Mouse (Mus musculus): ENCODE results near the gene Pcdh7. TPM values are rescaled to one million over a fixed set of nuclear protein-coding genes. Genes with fewer than 3 reads are reported as not detected.
"Not testable (repeated sequence)": the region's sequence is repeated elsewhere in the genome, so short reads cannot be mapped to it uniquely, and the experiment has no call there.

Pcdh7 gene
- polyA plus RNA-seq (2015; fragmentation: Nextera tagmentation; extraction: Ambion mirVana) = 25.4 and 28.1 TPM in 2 replicates

- Histone ChIP-seq H3K27me3 (replicated peaks) (no peaks in the 10 kb centered on the region), H3K4me1 (peaks cover 15% of the 10 kb centered on the region; the same call in 1 of the 2 replicates), H3K4me3 (peak within 1 kb of the TSS; percentile 71), H3K4me2 (peak within 1 kb of the TSS; percentile 97), H3K9me3 (no peaks in the 10 kb centered on the region), H3K27ac (peak within 1 kb of the TSS; percentile 93), H3K9ac (peak within 1 kb of the TSS; percentile 80), H3K36me3 (replicated peaks) (no peaks in the 10 kb centered on the region)
- peak; percentile 41 for ATAC-seq (replicated peaks)
- WGBS = under 1% methylated on average over 70 of the region's 70 CpGs
These were observed at the start of gene Pcdh7 for GRCm38 (mm10) chr5:57717906-57718875. Gene Pcdh7 (plus strand): TSS chr5:57717967.

GRCm38 (mm10) chr5:57676970-57677369, 40.8 kb upstream of the Pcdh7 start:
- WGBS = 83% methylated on average over 2 of the region's 2 CpGs
- H3K27me3 ChIP-seq (replicated peaks); ATAC-seq (replicated peaks); H3K36me3 ChIP-seq (replicated peaks); H3K4me2 ChIP-seq; H3K4me1 ChIP-seq; H3K9me3 ChIP-seq; H3K9ac ChIP-seq; H3K27ac ChIP-seq; H3K4me3 ChIP-seq: not testable (repeated sequence)

- no peak for ATAC-seq (replicated peaks)
- Histone ChIP-seq H3K4me3 (no peak overlapping the region), H3K27ac (no peak overlapping the region), H3K4me2 (no peak overlapping the region), H3K9ac (no peak overlapping the region), H3K27me3 (replicated peaks) (no peaks in the 10 kb centered on the region), H3K9me3 (no peaks in the 10 kb centered on the region), H3K4me1 (no peaks in the 10 kb centered on the region), H3K36me3 (replicated peaks) (no peaks in the 10 kb centered on the region)
- 88% methylated on average over 2 of the region's 2 CpGs for WGBS
These were observed 9.4 kb upstream of the Pcdh7 start for GRCm38 (mm10) chr5:57708396-57708795.

- H3K9ac ChIP-seq = peak overlapping the region; percentile 80
- no peaks in the 10 kb centered on the region for H3K27me3 ChIP-seq (replicated peaks)
- H3K4me1 ChIP-seq = peaks cover 2% of the 10 kb centered on the region; the same call in 1 of the 2 replicates
- no peaks in the 10 kb centered on the region for H3K9me3 ChIP-seq
- peak overlapping the region; percentile 97 for H3K4me2 ChIP-seq
- no peaks in the 10 kb centered on the region for H3K36me3 ChIP-seq (replicated peaks)
- no peak for ATAC-seq (replicated peaks)
- peak overlapping the region; percentile 93 for H3K27ac ChIP-seq
- peak overlapping the region; percentile 71 for H3K4me3 ChIP-seq
- WGBS = 1% methylated on average over 10 of the region's 10 CpGs
These were observed 3.8 kb upstream of the Pcdh7 start for GRCm38 (mm10) chr5:57713980-57714379.

- peak overlapping the region; percentile 93 for H3K27ac ChIP-seq
- no peaks in the 10 kb centered on the region for H3K9me3 ChIP-seq
- H3K4me3 ChIP-seq = peak overlapping the region; percentile 71
- peak overlapping the region; percentile 97 for H3K4me2 ChIP-seq
- H3K36me3 ChIP-seq (replicated peaks) = no peaks in the 10 kb centered on the region
- peak; percentile 69 for ATAC-seq (replicated peaks)
- no peaks in the 10 kb centered on the region for H3K27me3 ChIP-seq (replicated peaks)
- H3K9ac ChIP-seq = peak overlapping the region; percentile 80
- under 1% methylated on average over 43 of the region's 45 CpGs for WGBS
- peaks cover 2% of the 10 kb centered on the region; the same call in 1 of the 2 replicates for H3K4me1 ChIP-seq
These were observed 2.9 kb upstream of the Pcdh7 start for GRCm38 (mm10) chr5:57714621-57715523.

GRCm38 (mm10) chr5:57715524-57716400, 2.0 kb upstream of the Pcdh7 start:
- Histone ChIP-seq H3K9me3 (no peaks in the 10 kb centered on the region), H3K4me3 (peak overlapping the region; percentile 71), H3K9ac (peak overlapping the region; percentile 80), H3K36me3 (replicated peaks) (no peaks in the 10 kb centered on the region), H3K27ac (peak overlapping the region; percentile 93), H3K4me2 (peak overlapping the region; percentile 97), H3K4me1 (peaks cover 9% of the 10 kb centered on the region; the same call in 1 of the 2 replicates), H3K27me3 (replicated peaks) (no peaks in the 10 kb centered on the region)
- ATAC-seq (replicated peaks) = peak; percentile 75
- under 1% methylated on average over 53 of the region's 53 CpGs for WGBS

- Histone ChIP-seq H3K4me1 (peaks cover 9% of the 10 kb centered on the region; the same call in 1 of the 2 replicates), H3K36me3 (replicated peaks) (no peaks in the 10 kb centered on the region), H3K9ac (peak overlapping the region; percentile 80), H3K27ac (peak overlapping the region; percentile 93), H3K4me2 (peak overlapping the region; percentile 97), H3K4me3 (peak overlapping the region; percentile 71), H3K9me3 (no peaks in the 10 kb centered on the region), H3K27me3 (replicated peaks) (no peaks in the 10 kb centered on the region)
- under 1% methylated on average over 29 of the region's 29 CpGs for WGBS
- ATAC-seq (replicated peaks) = 0 out of 2 replicates have a peak, but pooled peaks have one; percentile 1
These were observed 1.1 kb upstream of the Pcdh7 start for GRCm38 (mm10) chr5:57716421-57717237.

GRCm38 (mm10) chr5:57717238-57717905, 395 bp upstream of the Pcdh7 start:
- Histone ChIP-seq H3K9ac (peak overlapping the region; percentile 80), H3K27ac (peak overlapping the region; percentile 93), H3K4me1 (peaks cover 15% of the 10 kb centered on the region; the same call in 1 of the 2 replicates), H3K9me3 (no peaks in the 10 kb centered on the region), H3K4me3 (peak overlapping the region; percentile 71), H3K27me3 (replicated peaks) (no peaks in the 10 kb centered on the region), H3K36me3 (replicated peaks) (no peaks in the 10 kb centered on the region), H3K4me2 (peak overlapping the region; percentile 97)
- WGBS = under 1% methylated on average over 53 of the region's 53 CpGs
- 0 out of 2 replicates have a peak, but pooled peaks have one; percentile 4 for ATAC-seq (replicated peaks)

- no peak for ATAC-seq (replicated peaks)
- 0% methylated on average over 47 of the region's 54 CpGs for whole genome bisulfite sequencing
- Histone ChIP-seq H3K9ac (peak overlapping the region; percentile 80), H3K27ac (peak overlapping the region; percentile 93), H3K4me1 (peaks cover 18% of the 10 kb centered on the region), H3K4me2 (peak overlapping the region; percentile 97), H3K4me3 (peak overlapping the region; percentile 71), H3K36me3 (replicated peaks) (no peaks in the 10 kb centered on the region), H3K27me3 (replicated peaks) (no peaks in the 10 kb centered on the region), H3K9me3 (no peaks in the 10 kb centered on the region)
These were observed 1.3 kb downstream of the Pcdh7 start for GRCm38 (mm10) chr5:57718876-57719593.
